Mouse (Mus musculus) cortical plate, adult 2 months (tissue): ENCODE results near the gene Abcb5. TPM values are rescaled to one million over a fixed set of nuclear protein-coding genes. Genes with fewer than 3 reads are reported as not detected.

Experiments used
- H3K27ac ChIP-seq: fragments of 200-500 bp; 2 replicates; pipeline ENCODE4 v1.5.1; 2012; ENCODE audit warnings: low read length, control low read depth, inconsistent platforms; ENCODE audit not compliant: insufficient read depth
- H3K4me1 ChIP-seq: fragments of 200-500 bp; 2 replicates; pipeline ENCODE4 v1.6.1; 2011; ENCODE audit warnings: low read length; ENCODE audit not compliant: control insufficient read depth, insufficient read depth
- H3K4me3 ChIP-seq: fragments of 200-500 bp; 2 replicates; pipeline ENCODE4 v1.5.1; 2011; ENCODE audit warnings: mild to moderate bottlenecking, low read length, control low read depth; ENCODE audit not compliant: insufficient read depth
- CTCF ChIP-seq: fragments of 200-500 bp; IDR thresholded peaks from 2 replicates; pipeline ENCODE4 v1.5.1; 2011; ENCODE audit warnings: mild to moderate bottlenecking, control low read depth, low read length; ENCODE audit not compliant: insufficient read depth; ENCODE audit errors: extremely low read depth
- POLR2A ChIP-seq: fragments of 200-500 bp; IDR thresholded peaks from 2 replicates; pipeline ENCODE4 v1.6.1; 2011; ENCODE audit warnings: mild to moderate bottlenecking, low read length, control low read depth; ENCODE audit not compliant: insufficient read depth; ENCODE audit errors: extremely low read depth
- polyA plus RNA-seq: library from polyadenylated mRNA; depleted of rRNA; stranded (reverse); fragments of >200 nt; gene quantifications from 2 replicates; pipeline ENCODE4 v1.2.3, GENCODE M21; 2012; rRNA removed

Gene Abcb5
- polyA plus RNA-seq, 1 experiment = not detected

DNA sequence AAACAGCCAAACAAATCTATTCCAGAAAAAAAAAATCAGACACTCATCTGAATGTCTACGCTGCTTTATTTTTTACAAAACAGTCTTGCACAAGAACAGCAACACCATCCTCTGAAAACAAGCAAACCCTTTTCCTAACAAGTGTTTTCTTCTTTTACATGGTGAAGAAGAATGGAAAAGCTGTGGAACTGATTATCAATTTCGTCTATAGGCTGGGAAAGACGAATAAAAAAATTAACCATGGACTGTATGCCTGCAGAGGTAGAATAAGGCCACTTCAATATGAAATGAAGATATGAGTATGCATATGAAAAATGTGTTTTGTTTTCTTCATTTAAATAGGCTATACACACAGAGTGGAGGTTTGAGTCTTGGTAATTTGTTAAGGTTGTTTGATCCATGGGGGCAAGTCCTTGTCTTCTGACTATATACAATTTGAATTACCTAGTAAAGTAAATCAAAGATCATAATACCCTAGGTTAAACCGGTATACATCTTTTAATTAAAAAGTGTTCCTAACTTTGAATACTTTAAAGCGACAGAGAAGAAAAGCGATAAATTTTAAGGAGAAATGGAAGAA, 124.2 kb downstream of the Abcb5 start:
- no peak overlapping the region for H3K4me3 ChIP-seq
- no peak for TF ChIP-seq POLR2A
- TF ChIP-seq CTCF = no peak
- no peaks in the 10 kb centered on the region for H3K4me1 ChIP-seq
- H3K27ac ChIP-seq = no peak overlapping the region

DNA sequence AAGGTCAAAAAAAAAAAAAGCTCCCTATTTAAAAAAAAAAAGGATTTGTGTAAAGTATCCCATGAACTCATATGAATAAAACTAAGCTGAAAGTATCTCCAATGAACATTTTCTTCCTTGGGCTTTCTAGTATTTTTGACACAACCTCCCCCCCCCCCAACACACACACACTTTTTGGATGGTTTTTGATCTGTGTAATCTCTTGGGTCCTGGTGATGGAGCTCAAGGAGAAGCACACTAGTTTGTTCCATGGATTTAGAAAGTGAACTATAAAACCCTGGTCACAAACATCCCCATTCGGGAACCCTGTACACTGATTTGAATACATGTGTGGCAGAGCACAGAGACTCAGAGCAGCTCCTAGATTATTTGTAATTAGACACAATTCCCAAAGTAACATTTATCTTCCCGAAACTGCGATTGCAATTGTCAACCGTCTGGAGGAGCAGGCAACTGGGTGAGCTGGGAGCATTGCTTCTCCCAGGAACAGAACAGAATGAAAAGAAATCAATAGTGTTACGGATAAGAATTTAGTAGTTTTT, 124.8 kb downstream of the Abcb5 start:
- TF ChIP-seq POLR2A (no peak), CTCF (no peak)
- no peak overlapping the region for H3K27ac ChIP-seq
- H3K4me1 ChIP-seq = no peaks in the 10 kb centered on the region
- no peak overlapping the region for H3K4me3 ChIP-seq

DNA sequence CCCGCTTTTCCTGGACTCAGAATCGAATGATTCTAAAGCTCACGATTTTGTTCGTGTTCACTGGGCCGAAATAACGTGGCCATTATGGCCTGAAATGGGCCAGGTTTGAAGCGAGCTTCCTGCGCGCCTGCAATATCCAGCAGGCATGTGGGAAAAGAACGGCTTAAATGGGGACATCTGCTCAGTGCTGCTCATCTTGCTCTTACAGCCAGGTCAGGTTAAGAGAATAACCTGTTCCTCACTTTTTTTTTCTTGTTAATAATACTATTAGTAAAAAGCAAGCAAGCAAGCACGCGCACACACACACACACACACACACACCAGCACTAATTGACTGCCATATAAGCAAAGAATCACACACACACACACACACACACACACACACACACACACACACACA, 125.4 kb downstream of the Abcb5 start:
- no peak overlapping the region for H3K27ac ChIP-seq
- H3K4me3 ChIP-seq = no peak overlapping the region
- no peak for TF ChIP-seq CTCF
- no peak for TF ChIP-seq POLR2A
- no peaks in the 10 kb centered on the region for H3K4me1 ChIP-seq

DNA sequence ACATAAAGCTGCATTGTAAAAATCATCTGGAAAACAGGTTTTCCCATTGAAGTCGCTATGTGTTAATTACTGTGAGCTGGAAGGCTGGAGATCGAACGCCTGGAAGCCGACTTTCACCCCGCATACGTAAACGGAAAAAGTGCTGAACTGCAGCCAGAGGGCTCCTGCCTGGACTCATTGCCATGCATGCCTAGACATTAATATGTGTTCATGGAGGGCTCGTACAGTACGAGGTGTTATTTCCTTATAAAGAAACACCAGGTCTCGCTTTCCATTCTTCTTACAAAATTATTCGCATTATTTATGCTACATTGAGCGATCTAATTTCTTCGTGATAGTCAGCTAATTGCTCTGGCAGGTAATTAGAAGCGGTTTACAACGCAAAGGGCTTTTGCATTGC, 125.9 kb downstream of the Abcb5 start:
- Histone ChIP-seq H3K4me1 (no peaks in the 10 kb centered on the region), H3K4me3 (no peak overlapping the region), H3K27ac (no peak overlapping the region)
- TF ChIP-seq POLR2A (no peak), CTCF (no peak)

DNA sequence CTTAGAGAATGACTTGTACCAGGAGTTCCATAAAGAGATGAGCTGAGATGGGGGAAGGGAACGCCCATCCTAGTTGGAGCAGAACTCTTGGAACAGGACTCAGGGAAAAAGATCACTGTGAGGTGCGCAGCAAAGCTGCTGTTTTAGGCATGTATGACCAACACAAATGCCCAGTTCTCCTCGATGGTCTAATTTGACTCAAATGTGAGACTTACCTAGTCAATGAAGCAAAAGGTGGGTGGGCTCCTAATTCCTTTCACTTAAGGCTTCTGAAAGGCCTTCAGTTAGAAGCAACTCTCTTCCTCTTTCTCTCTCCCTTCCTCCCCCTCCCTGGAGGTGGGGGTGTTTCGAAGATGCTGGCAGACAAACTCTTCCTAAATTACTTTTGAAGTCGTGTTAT, 126.8 kb downstream of the Abcb5 start:
- H3K27ac ChIP-seq = no peak overlapping the region
- TF ChIP-seq CTCF (no peak), POLR2A (no peak)
- no peaks in the 10 kb centered on the region for H3K4me1 ChIP-seq
- no peak overlapping the region for H3K4me3 ChIP-seq

DNA sequence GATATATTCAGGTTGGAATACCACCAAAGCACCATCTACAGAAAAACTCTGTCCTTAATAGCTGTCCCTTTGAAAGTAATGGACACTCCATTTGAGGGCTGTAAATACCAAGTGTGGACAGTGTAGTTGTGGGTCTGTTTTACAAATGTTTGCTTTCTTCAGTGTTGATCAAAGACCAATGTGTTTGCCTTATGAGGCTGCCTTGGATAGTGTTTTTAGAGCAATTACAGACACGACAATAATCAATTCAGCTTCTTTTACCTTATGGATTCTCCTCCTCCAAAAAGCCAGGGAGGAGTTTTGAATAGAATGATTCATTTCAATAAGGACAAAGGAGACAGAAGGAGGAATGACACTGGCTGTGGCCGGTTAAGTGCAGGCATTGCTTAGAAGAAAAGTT, 128.0 kb downstream of the Abcb5 start:
- no peaks in the 10 kb centered on the region for H3K4me1 ChIP-seq
- TF ChIP-seq CTCF = no peak
- no peak for TF ChIP-seq POLR2A
- no peak overlapping the region for H3K4me3 ChIP-seq
- H3K27ac ChIP-seq = no peak overlapping the region

DNA sequence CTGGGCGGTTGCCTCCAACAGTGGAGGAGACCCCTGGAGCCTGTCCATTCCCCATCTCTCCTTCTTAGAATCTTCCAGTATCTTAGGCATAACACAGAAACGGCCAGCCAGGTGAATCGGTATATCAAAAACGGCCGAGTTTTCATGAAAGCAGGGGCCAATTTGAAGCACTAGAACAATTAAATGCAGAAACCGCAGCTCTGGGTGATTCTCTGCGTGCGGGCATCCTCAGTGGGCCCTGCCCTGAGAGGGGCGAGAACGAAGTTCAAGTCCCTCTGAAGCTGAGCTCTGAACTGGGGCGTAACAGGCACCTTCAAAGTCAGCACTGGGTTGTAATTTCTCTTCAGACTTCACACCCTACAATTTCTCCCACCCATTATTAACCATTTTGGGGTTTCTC, 128.9 kb downstream of the Abcb5 start:
- no peak overlapping the region for H3K27ac ChIP-seq
- H3K4me1 ChIP-seq = no peaks in the 10 kb centered on the region
- TF ChIP-seq POLR2A (no peak), CTCF (no peak)
- no peak overlapping the region for H3K4me3 ChIP-seq

DNA sequence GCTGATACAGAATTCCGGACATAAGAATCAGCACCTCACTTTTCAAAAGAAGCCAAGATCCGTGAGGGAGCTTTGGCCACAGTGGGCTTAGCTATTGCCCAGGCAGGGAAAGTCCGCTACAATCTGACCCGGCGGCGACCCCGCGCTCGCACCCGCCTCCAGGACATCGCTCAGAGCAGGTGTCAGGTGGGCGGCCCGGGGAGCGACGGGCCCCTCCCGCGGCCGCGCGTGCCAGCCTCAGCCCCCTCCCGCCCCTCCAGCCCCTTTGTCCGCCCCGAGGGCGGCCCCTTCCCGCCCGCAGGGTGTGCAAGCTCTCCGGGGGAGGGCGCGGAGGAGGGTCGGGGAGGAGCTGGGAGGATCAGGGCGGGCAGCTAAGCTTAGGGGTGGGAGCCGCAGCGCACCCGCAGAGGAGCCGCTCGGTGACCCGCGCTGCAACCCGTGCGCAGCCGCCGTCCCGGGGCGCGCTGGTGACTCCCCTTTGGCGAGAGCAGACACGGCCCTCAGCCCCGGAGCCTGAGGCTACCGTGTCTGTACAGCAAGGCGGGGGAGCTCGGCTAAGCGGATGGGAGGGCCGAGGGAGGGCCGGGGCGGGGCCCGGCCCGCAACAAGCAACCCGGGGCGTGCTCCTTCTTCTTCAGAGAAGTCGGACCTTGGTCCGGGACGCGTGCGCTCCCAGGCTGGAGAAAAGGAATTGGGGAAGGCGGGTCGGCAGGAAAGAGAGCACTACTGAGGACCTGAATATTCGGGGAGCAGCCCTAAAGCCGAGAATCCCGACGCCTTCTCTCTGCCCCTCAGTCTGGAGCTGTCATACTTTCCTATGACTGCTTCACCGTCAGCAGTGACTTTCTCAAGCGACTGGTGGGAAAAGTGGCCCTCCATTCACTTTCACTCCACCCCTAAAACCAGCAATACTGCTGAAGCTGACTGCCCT, 129.5 kb downstream of the Abcb5 start:
- no peak overlapping the region for H3K4me3 ChIP-seq

DNA sequence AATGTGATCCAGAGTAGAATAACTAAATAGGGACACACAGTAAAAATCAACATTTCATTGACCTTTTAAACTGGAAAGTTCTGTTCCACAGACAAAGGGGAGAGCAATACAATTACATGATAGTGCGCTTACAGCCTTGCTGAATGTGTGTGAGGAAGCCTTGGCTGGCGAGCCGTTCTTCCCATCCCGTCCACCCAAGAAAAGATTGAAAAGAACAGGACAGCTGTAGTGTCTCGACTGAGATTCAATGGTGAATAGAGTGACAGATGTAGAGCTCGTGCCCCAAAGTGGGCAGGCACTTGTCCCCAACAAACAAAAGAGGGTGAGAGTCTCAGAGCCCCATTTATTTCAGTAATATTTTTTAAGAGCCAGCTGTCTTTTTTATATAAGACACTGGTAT, 136.3 kb downstream of the Abcb5 start:
- Histone ChIP-seq H3K4me1 (no peaks in the 10 kb centered on the region), H3K27ac (no peak overlapping the region), H3K4me3 (no peak overlapping the region)
- TF ChIP-seq POLR2A (no peak), CTCF (no peak)

More for the DNA sequence above, 129.5 kb downstream of the Abcb5 start:
- TF ChIP-seq POLR2A (no peak), CTCF (no peak)
- Histone ChIP-seq H3K4me1 (no peaks in the 10 kb centered on the region), H3K27ac (no peak overlapping the region)

Other genes starting within 250 kb of the Abcb5 start
- gene Sp8, start 120.1 kb downstream of the Abcb5 start, polyA plus RNA-seq = 0.81 and 1.2 TPM in 2 replicates